In the genomic region with DNA sequence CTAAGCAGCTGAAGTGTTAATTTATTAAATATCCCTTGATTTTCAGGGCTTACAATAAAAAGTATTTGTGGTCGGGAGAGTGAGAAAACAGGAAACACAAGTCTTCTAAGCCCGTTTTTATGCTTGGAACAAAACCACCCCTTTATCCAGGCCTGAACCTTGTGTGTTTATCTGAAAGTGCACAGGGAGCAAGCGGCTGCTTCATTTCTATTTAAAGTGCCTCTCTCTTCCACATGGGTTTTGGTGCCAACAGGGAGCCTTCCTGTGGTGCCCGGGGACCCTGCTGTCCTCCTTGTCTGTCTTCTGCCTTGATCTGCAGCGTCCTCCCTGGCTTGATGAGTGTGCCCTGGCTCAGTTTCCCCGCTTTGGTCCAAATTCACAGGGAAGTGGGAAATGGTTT, we compare ENCODE assay signal across 12 mouse cellular contexts. TPM values are rescaled to one million over a fixed set of nuclear protein-coding genes. Genes with fewer than 3 reads are reported as not detected.
DNase-seq lines count a peak whose midpoint lies in the region; ATAC-seq and TF ChIP-seq lines count a peak whose summit lies in the region.
"Had no signal": no experiment of that assay in that cellular context is flagged by ENCODE, and none has a peak within 500 bp of the region (broad histone marks: within the 10 kb centered on the region; RNA-seq: fewer than 3 reads in every experiment).

No protein-coding gene starts in this region.

- WGBS in hindbrain, postnatal 0 days: 71% methylated on average over 6 of the region's 6 CpGs
- 80% methylated on average over 6 of the region's 6 CpGs for WGBS in hindbrain, embryonic 13.5 days
- WGBS in stomach, postnatal 0 days: 35% methylated on average over 6 of the region's 6 CpGs

- H3K4me1 ChIP-seq in hindbrain, postnatal 0 days (ENCODE audit: insufficient read depth, low read length): no peaks in the 10 kb centered on the region
- H3K4me1 ChIP-seq in hindbrain, embryonic 13.5 days (replicated peaks): no peaks in the 10 kb centered on the region
- peaks cover 2% of the 10 kb centered on the region; the same call in 1 of the 2 replicates for H3K4me1 ChIP-seq in testis, adult 2 months (ENCODE audit: control insufficient read depth, insufficient read depth, low read length)
- H3K4me1 ChIP-seq in stomach, postnatal 0 days (replicated peaks; ENCODE audit: control insufficient read depth, insufficient read depth): no peaks in the 10 kb centered on the region

- TF ChIP-seq EP300 in stomach, postnatal 0 days (optimal IDR thresholded peaks at IDR 0.05): no peak

- ATAC-seq in hindbrain, postnatal 0 days: no peak
- ATAC-seq in hindbrain, embryonic 13.5 days (ENCODE audit: low FRiP score): no peak
- no peak for ATAC-seq in stomach, postnatal 0 days (ENCODE audit: low FRiP score, low TSS enrichment)
- ATAC-seq: hindbrain, embryonic 16.5 days had no signal

- H3K9ac ChIP-seq in hindbrain, postnatal 0 days (replicated peaks; ENCODE audit: low read length): no peak overlapping the region
- no peak overlapping the region for H3K9ac ChIP-seq in hindbrain, embryonic 13.5 days
- no peak overlapping the region for H3K9ac ChIP-seq in stomach, postnatal 0 days (ENCODE audit: low read length)

- no peaks in the 10 kb centered on the region for H3K9me3 ChIP-seq in hindbrain, postnatal 0 days (ENCODE audit: low read length)
- no peaks in the 10 kb centered on the region for H3K9me3 ChIP-seq in hindbrain, embryonic 13.5 days
- H3K9me3 ChIP-seq in stomach, postnatal 0 days (ENCODE audit: control insufficient read depth, low read length): no peaks in the 10 kb centered on the region

- H3K27ac ChIP-seq in hindbrain, postnatal 0 days: 0 out of 2 replicates have a peak overlapping the region, but pooled peaks have one; percentile 8
- H3K27ac ChIP-seq in hindbrain, embryonic 13.5 days: no peak overlapping the region
- peak overlapping the region; percentile 24 for H3K27ac ChIP-seq in testis, adult 2 months (ENCODE audit: control insufficient read depth, insufficient read depth, low read depth, low read length)
- H3K27ac ChIP-seq in stomach, postnatal 0 days (replicated peaks): peak overlapping the region; percentile 70
- H3K27ac ChIP-seq: macrophage had no signal

- H3K4me3 ChIP-seq in hindbrain, postnatal 0 days (ENCODE audit: low read length): no peak overlapping the region
- no peak overlapping the region for H3K4me3 ChIP-seq in hindbrain, embryonic 13.5 days
- peak overlapping the region; percentile 76 for H3K4me3 ChIP-seq in testis, adult 2 months (ENCODE audit: control insufficient read depth, low read depth, low read length)
- H3K4me3 ChIP-seq in stomach, postnatal 0 days (ENCODE audit: low read depth, low read length): no peak overlapping the region

- H3K27me3 ChIP-seq in hindbrain, postnatal 0 days (ENCODE audit: insufficient read depth, low read length): no peaks in the 10 kb centered on the region
- H3K27me3 ChIP-seq in hindbrain, embryonic 13.5 days: no peaks in the 10 kb centered on the region
- no peaks in the 10 kb centered on the region for H3K27me3 ChIP-seq in testis, adult 2 months (ENCODE audit: control insufficient read depth, insufficient read depth, low read length)
- H3K27me3 ChIP-seq in stomach, postnatal 0 days (ENCODE audit: control insufficient read depth, insufficient read depth, low read length): no peaks in the 10 kb centered on the region

- TF ChIP-seq POLR2A in testis, adult 2 months (IDR thresholded peaks at IDR 0.05; ENCODE audit: control insufficient read depth, low read depth, low read length): no peak

- intact Hi-C loops in heart, postnatal 10 days (cut with DNase I): no loop called here
- intact Hi-C loops in left cerebral cortex, postnatal 14 days (cut with DNase I): no loop called here

- DNase-seq in hindbrain, postnatal 0 days (ENCODE audit: low spot score): no peak
- no peak for DNase-seq in testis, postnatal 10 days (ENCODE audit: low spot score)
- peak; percentile 43 to 47 for DNase-seq in heart, postnatal 10 days
- DNase-seq in stomach, postnatal 0 days (ENCODE audit: low spot score): no peak
- DNase-seq in left cerebral cortex, postnatal 14 days (ENCODE audit: low spot score in 2 of 2): no peak
- no peak for DNase-seq in embryo, embryonic 9.5 days (ENCODE audit: extremely low spot score)
- DNase-seq: adrenal gland, postnatal 14 days; cerebellum, adult 11 months had no signal

- TF ChIP-seq CTCF in hindbrain, postnatal 0 days (IDR thresholded peaks at IDR 0.05; ENCODE audit: low read depth): no peak
- no peak for TF ChIP-seq CTCF in testis, adult 2 months (IDR thresholded peaks at IDR 0.05; ENCODE audit: control insufficient read depth, insufficient read depth, insufficient replicate concordance, low read depth, low read length)
- no peak for TF ChIP-seq CTCF in stomach, postnatal 0 days (IDR thresholded peaks at IDR 0.05; ENCODE audit: low read depth)

- H3K36me3 ChIP-seq in hindbrain, postnatal 0 days (ENCODE audit: insufficient read depth, low read length): no peaks in the 10 kb centered on the region
- H3K36me3 ChIP-seq in hindbrain, embryonic 13.5 days: no peaks in the 10 kb centered on the region
- H3K36me3 ChIP-seq in testis, adult 2 months (ENCODE audit: control insufficient read depth, insufficient read depth, low read length): no peaks in the 10 kb centered on the region; the same call in 1 of the 2 replicates
- no peaks in the 10 kb centered on the region for H3K36me3 ChIP-seq in stomach, postnatal 0 days (ENCODE audit: control insufficient read depth, insufficient read depth, low read length)

- H3K4me2 ChIP-seq in hindbrain, postnatal 0 days (ENCODE audit: low read depth, low read length): no peak overlapping the region
- H3K4me2 ChIP-seq in hindbrain, embryonic 13.5 days: no peak overlapping the region
- no peak overlapping the region for H3K4me2 ChIP-seq in stomach, postnatal 0 days (replicated peaks; ENCODE audit: low read depth)

RNA-seq across cellular contexts. Expression of a gene that starts 40.9 kb away (rescaled TPM):
- 12.7 and 13.8 TPM in 2 replicates for total RNA-seq in hindbrain, postnatal 0 days (2014; rRNA removed)
- 13.1 and 13.3 TPM in 2 replicates for polyA plus RNA-seq in hindbrain, postnatal 0 days (2015; fragmentation: Nextera tagmentation; extraction: Ambion mirVana)
- polyA plus RNA-seq in hindbrain, embryonic 13.5 days (2015; fragmentation: Nextera tagmentation; extraction: Ambion mirVana): 19.5 and 22.7 TPM in 2 replicates
- 4.9 and 5.1 TPM in 2 replicates for polyA plus RNA-seq in testis, adult 2 months (2012; rRNA removed)
- 10 to 100 TPM; 26.5 to 29.4 TPM for total RNA-seq in heart, postnatal 10 days (2021)
- polyA plus RNA-seq in stomach, postnatal 0 days (2015; fragmentation: Nextera tagmentation; extraction: Ambion mirVana): 17.9 and 18.3 TPM in 2 replicates
- total RNA-seq in left cerebral cortex, postnatal 14 days (2021): 10 to 100 TPM; 24.3 to 25.8 TPM

Comparison
In these comparisons a context has a peak if more than half of its experiments do, and no peak if none do; other contexts are left out.
1. DNase-seq: peak in heart, postnatal 10 days (2 of 2); none in hindbrain, postnatal 0 days (single experiment), testis, postnatal 10 days (single experiment), stomach, postnatal 0 days (single experiment), left cerebral cortex, postnatal 14 days (0 of 2) and embryo, embryonic 9.5 days (single experiment).